Mouse (Mus musculus): ENCODE results near the gene Il18. TPM values are rescaled to one million over a fixed set of nuclear protein-coding genes. Genes with fewer than 3 reads are reported as not detected.

Il18 gene
- polyA plus RNA-seq, 1 experiment from 2014 or later = 19.8 TPM

Other genes with a start within 250 kb of the Il18 start
- 132 and 139 TPM in 2 replicates for gene Rpl10-ps3, start 209.9 kb upstream of the Il18 start, polyA plus RNA-seq (2014; fragmentation: Nextera tagmentation; extraction: Ambion mirVana)
- 0.39 and 0.62 TPM in 2 replicates for gene Plet1, start 60.3 kb upstream of the Il18 start, polyA plus RNA-seq (2014; fragmentation: Nextera tagmentation; extraction: Ambion mirVana)
- 112 and 126 TPM in 2 replicates for gene Pts, start 26.1 kb upstream of the Il18 start, polyA plus RNA-seq (2014; fragmentation: Nextera tagmentation; extraction: Ambion mirVana)
- 0.11 and 0.24 TPM in 2 replicates for gene Bco2, start 354 bp downstream of the Il18 start, polyA plus RNA-seq (2014; fragmentation: Nextera tagmentation; extraction: Ambion mirVana)
- gene Tex12, start 6.5 kb downstream of the Il18 start, polyA plus RNA-seq (2014; fragmentation: Nextera tagmentation; extraction: Ambion mirVana) = 0.24 TPM in 1 of 2 replicates, not detected in the other
- gene Sdhd, start 49.0 kb downstream of the Il18 start, polyA plus RNA-seq (2014; fragmentation: Nextera tagmentation; extraction: Ambion mirVana) = 257 and 294 TPM in 2 replicates
- 375 and 448 TPM in 2 replicates for gene Timm8b, start 49.1 kb downstream of the Il18 start, polyA plus RNA-seq (2014; fragmentation: Nextera tagmentation; extraction: Ambion mirVana)
- gene Pih1d2, start 62.5 kb downstream of the Il18 start, polyA plus RNA-seq (2014; fragmentation: Nextera tagmentation; extraction: Ambion mirVana) = 4.4 and 5.5 TPM in 2 replicates
- gene Nkapd1, start 62.6 kb downstream of the Il18 start, polyA plus RNA-seq (2014; fragmentation: Nextera tagmentation; extraction: Ambion mirVana) = 21.9 and 24.5 TPM in 2 replicates
- gene Dlat, start 105.0 kb downstream of the Il18 start, polyA plus RNA-seq (2014; fragmentation: Nextera tagmentation; extraction: Ambion mirVana) = 65.1 and 67.2 TPM in 2 replicates
- 39.2 and 41.4 TPM in 2 replicates for gene Dixdc1, start 184.7 kb downstream of the Il18 start, polyA plus RNA-seq (2014; fragmentation: Nextera tagmentation; extraction: Ambion mirVana)
- 2.1 and 2.7 TPM in 2 replicates for gene 2310030G06Rik, start 191.7 kb downstream of the Il18 start, polyA plus RNA-seq (2014; fragmentation: Nextera tagmentation; extraction: Ambion mirVana)
- 3.4 and 14.5 TPM in 2 replicates for gene Cryab, start 196.5 kb downstream of the Il18 start, polyA plus RNA-seq (2014; fragmentation: Nextera tagmentation; extraction: Ambion mirVana)
- gene Hspb2, start 197.5 kb downstream of the Il18 start, polyA plus RNA-seq (2014; fragmentation: Nextera tagmentation; extraction: Ambion mirVana) = 0.72 TPM in 1 of 2 replicates, not detected in the other
- 11.2 and 11.5 TPM in 2 replicates for gene Fdxacb1, start 213.4 kb downstream of the Il18 start, polyA plus RNA-seq (2014; fragmentation: Nextera tagmentation; extraction: Ambion mirVana)
- gene Alg9, start 220.2 kb downstream of the Il18 start, polyA plus RNA-seq (2014; fragmentation: Nextera tagmentation; extraction: Ambion mirVana) = 59.8 and 60.3 TPM in 2 replicates
- gene 1110032A03Rik, start 220.7 kb downstream of the Il18 start, polyA plus RNA-seq (2014; fragmentation: Nextera tagmentation; extraction: Ambion mirVana) = 64.1 and 66.7 TPM in 2 replicates